Mouse (Mus musculus): ENCODE data around the gene Cab39l. TPM values are rescaled to one million over a fixed set of nuclear protein-coding genes. Genes with fewer than 3 reads are reported as not detected.

The Cab39l gene
- total RNA-seq, 2 experiments from 2014 or later, result 31.0 to 42.4 TPM

- ATAC-seq (replicated peaks; ENCODE audit: poor library complexity, severe bottlenecking), result peak; percentile 45
Observed at GRCm38 (mm10) chr14:59625806-59626364, 185.1 kb downstream of the Cab39l start.

- ATAC-seq (replicated peaks; ENCODE audit: poor library complexity, severe bottlenecking), result no peak
Observed at GRCm38 (mm10) chr14:59626711-59627110, 185.9 kb downstream of the Cab39l start.

- no peak for ATAC-seq (replicated peaks; ENCODE audit: poor library complexity, severe bottlenecking)
Observed at GRCm38 (mm10) chr14:59627142-59627680, 186.4 kb downstream of the Cab39l start.

- ATAC-seq (replicated peaks; ENCODE audit: poor library complexity, severe bottlenecking), result no peak
Observed at GRCm38 (mm10) chr14:59627823-59628222, 187.1 kb downstream of the Cab39l start.

GRCm38 (mm10) chr14:59629308-59629707 lies 188.5 kb downstream of the Cab39l start:
- no peak for ATAC-seq (replicated peaks; ENCODE audit: poor library complexity, severe bottlenecking)

GRCm38 (mm10) chr14:59630096-59630495 lies 189.3 kb downstream of the Cab39l start:
- ATAC-seq (replicated peaks; ENCODE audit: poor library complexity, severe bottlenecking), result no peak

GRCm38 (mm10) chr14:59632067-59632466 lies 191.3 kb downstream of the Cab39l start:
- ATAC-seq (replicated peaks; ENCODE audit: poor library complexity, severe bottlenecking), result no peak

- ATAC-seq (replicated peaks; ENCODE audit: poor library complexity, severe bottlenecking), result no peak
Observed at GRCm38 (mm10) chr14:59633295-59633898, 192.6 kb downstream of the Cab39l start.

- no peak for ATAC-seq (replicated peaks; ENCODE audit: poor library complexity, severe bottlenecking)
Observed at GRCm38 (mm10) chr14:59633988-59634387, 193.2 kb downstream of the Cab39l start.

Other genes with a start within 250 kb of the Cab39l start
- gene Rcbtb1, start 239.8 kb upstream of the Cab39l start, total RNA-seq (2014; fragmentation: Nextera tagmentation), result 26.3 and 29.8 TPM in 2 replicates
- 7.7 and 12.2 TPM in 2 replicates for gene Rcbtb1, start 239.8 kb upstream of the Cab39l start, total RNA-seq (2017)
- not detected in 2 replicates for gene Gm6904, start 180.8 kb upstream of the Cab39l start, total RNA-seq (2014; fragmentation: Nextera tagmentation)
- not detected in 2 replicates for gene Gm6904, start 180.8 kb upstream of the Cab39l start, total RNA-seq (2017)
- gene Phf11a, start 143.4 kb upstream of the Cab39l start, total RNA-seq (2014; fragmentation: Nextera tagmentation), result not detected in 2 replicates
- not detected in 2 replicates for gene Phf11a, start 143.4 kb upstream of the Cab39l start, total RNA-seq (2017)
- gene Phf11b, start 99.6 kb upstream of the Cab39l start, total RNA-seq (2014; fragmentation: Nextera tagmentation), result 1.2 TPM in 1 of 2 replicates, not detected in the other
- 1.8 and 4.2 TPM in 2 replicates for gene Phf11b, start 99.6 kb upstream of the Cab39l start, total RNA-seq (2017)
- not detected in 2 replicates for gene Phf11d, start 75.5 kb upstream of the Cab39l start, total RNA-seq (2014; fragmentation: Nextera tagmentation)
- 0.93 and 1.4 TPM in 2 replicates for gene Phf11d, start 75.5 kb upstream of the Cab39l start, total RNA-seq (2017)
- gene Phf11c, start 45.6 kb upstream of the Cab39l start, total RNA-seq (2014; fragmentation: Nextera tagmentation), result 2.4 and 2.6 TPM in 2 replicates
- 1.1 and 1.6 TPM in 2 replicates for gene Phf11c, start 45.6 kb upstream of the Cab39l start, total RNA-seq (2017)
- gene Setdb2, start 88 bp upstream of the Cab39l start, total RNA-seq (2014; fragmentation: Nextera tagmentation), result 17.0 and 17.3 TPM in 2 replicates
- gene Setdb2, start 88 bp upstream of the Cab39l start, total RNA-seq (2017), result 26.6 and 28.9 TPM in 2 replicates
- gene Cdadc1, start 157.0 kb downstream of the Cab39l start, total RNA-seq (2014; fragmentation: Nextera tagmentation), result 42.4 and 43.6 TPM in 2 replicates
- gene Cdadc1, start 157.0 kb downstream of the Cab39l start, total RNA-seq (2017), result 27.7 and 33.7 TPM in 2 replicates
- gene Shisa2, start 184.3 kb downstream of the Cab39l start, total RNA-seq (2014; fragmentation: Nextera tagmentation), result 1.3 and 2.4 TPM in 2 replicates
- 0.82 and 0.95 TPM in 2 replicates for gene Shisa2, start 184.3 kb downstream of the Cab39l start, total RNA-seq (2017)

Data from granulocyte monocyte progenitor cell, adult 5-6 weeks (primary cell).